Mouse (Mus musculus): Measurements from ENCODE around the gene Treml2.

- TF ChIP-seq CTCF (IDR thresholded peaks at IDR 0.05) = peak; percentile 33; the same call in 1 of the 2 replicates
- no peak for TF ChIP-seq EP300 (IDR thresholded peaks at IDR 0.05)
Measured at GRCm38 (mm10) chr17:48286765-48287164, 12.5 kb upstream of the Treml2 start.

Data from lung, postnatal 0 days (tissue).